Mouse (Mus musculus) gastrocnemius, postnatal 4 days (tissue): Measurements from ENCODE around the gene Ehbp1l1. TPM values are rescaled to one million over a fixed set of nuclear protein-coding genes. Genes with fewer than 3 reads are reported as not detected.

Experiments used
- DNase-seq, 2 experiments: peaks; one replicate each; pipeline ENCODE4 v3.0.0; 2021 to 2022; ENCODE audit warnings: low spot score in 2 of 2, mixed read lengths in 2 of 2
- long read RNA-seq, 2 experiments: library from polyadenylated mRNA; stranded (forward); transcript quantifications; one replicate each; pipeline ENCODE4 v2.0.0; 2021
- total RNA-seq, 2 experiments: library from RNA; stranded (reverse); gene quantifications; 2 replicates each; pipeline ENCODE4 v1.2.3; 2021

The Ehbp1l1 gene
- 100 to 1,000 TPM; 250 to 260 TPM for total RNA-seq
- long read RNA-seq, experiment 1, full-length matches to known transcripts: 101 of 552 reads
- long read RNA-seq, experiment 1, partial matches to known transcripts: 168 of 552 reads
- long read RNA-seq, experiment 1, other reads (novel, unspliced or antisense): 283 of 552 reads
- long read RNA-seq, experiment 2, full-length matches to known transcripts: 152 of 767 reads
- long read RNA-seq, experiment 2, partial matches to known transcripts: 352 of 767 reads
- long read RNA-seq, experiment 2, other reads (novel, unspliced or antisense): 263 of 767 reads

DNA sequence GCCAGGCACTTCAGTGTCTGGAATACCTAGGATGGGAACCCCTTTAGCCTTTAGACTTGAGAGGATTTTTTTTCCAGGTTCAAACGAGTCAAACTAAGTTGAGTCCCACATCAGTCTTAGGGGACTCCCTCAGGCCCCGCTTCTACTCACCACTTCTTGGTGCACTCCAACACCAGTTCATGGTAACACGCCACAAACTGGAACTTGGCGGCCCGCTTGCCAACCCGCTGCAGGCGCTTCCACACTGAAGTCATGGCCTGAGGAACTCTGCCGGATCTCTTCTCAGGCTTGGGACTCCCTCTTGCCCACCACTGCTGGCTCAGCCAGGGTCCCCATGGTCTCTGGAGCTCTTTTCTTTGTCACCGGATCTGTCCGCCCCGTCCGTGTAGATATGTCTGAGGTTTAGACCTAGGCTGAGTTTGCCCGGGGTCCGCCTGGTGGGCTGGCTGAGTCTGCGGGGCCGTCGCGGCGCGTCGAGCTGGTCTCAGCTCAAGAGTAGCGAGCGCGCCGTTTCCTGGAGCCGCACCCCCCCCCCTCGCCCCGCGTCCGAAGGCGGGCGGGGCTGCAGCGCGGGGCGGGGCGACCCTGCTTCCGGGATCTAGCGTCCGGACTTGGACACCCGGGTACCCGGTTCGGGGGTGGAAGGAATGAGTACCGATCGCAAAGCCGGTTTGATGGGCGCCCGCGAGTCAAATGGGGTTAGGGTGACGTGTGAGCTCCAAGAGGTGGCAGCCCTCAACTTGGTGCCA is at the start of gene Ehbp1l1:
Gene Ehbp1l1, minus strand, starts transcription at position 551 of the 749 bp plus-strand sequence.
- DNase-seq: peak; percentile 73 to 88

DNA sequence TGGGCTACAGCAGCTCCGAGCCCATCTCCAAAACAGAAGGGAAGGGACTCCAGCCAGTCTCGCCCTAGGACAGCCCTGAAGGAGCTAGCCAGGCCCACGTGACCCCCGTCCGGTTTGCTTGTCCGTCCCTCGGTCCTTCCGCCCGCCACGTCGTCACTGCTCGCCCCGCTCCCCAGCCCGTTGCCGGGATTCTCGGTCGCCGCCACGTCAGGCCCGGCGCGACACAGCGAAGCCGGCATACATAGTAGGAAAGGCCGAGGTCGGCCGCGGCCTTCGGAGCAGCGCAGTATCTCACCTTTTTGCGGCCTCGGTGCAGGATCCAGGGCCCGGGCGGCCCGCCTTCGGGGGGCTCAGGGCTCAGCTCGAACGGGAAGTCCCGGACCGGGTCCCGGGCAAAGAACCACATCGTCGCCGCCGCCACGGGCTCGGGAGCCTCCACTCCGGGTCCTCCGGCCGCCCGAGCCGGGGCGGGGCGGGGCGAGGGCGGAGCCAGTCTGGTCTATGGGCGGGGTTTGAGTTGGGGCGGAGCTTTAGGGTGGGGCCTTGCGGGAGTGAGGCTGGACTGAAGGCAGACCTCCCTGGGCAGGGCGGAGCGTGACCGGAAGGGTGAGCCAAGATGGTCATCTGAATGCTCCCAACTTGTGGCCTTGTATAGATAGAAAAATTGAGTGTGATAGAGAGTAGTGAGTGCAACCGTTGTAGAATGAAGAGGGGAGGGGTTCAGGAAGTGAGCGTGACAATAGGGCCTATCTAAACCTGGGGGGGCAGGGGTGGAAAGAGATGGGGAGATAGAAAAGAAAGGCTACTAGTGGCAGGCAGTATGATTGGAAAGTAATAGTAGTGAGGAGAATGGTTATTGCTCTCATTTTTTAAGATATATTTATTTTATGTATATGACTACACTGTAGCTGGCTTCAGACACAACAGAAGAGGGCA is 45.1 kb upstream of the Ehbp1l1 start, which contains the start of gene Scyl1:
Gene Scyl1, minus strand, starts transcription at position 495 of the 936 bp plus-strand sequence.
- peak; percentile 91 to 95 for DNase-seq

DNA sequence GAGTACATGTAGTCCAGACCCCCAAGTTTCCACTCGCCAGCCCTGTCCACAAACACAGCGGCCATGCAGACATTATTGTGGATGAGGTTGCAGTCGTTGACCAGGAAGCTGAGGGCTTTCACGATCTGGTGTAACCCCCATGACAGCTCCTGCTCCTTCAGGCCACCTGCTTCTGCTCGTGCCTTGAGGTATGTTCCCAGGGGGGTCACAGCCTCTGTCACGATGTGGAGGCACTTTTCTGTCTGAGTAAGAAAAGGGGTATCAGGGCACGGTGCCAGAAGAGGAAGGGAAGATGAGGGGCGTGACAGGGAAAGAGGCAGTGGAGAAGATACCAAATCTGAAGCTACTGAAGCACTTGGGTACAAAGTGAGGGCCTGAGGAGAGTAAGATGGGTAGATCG is 44.2 kb upstream of the Ehbp1l1 start:
- DNase-seq: no peak

DNA sequence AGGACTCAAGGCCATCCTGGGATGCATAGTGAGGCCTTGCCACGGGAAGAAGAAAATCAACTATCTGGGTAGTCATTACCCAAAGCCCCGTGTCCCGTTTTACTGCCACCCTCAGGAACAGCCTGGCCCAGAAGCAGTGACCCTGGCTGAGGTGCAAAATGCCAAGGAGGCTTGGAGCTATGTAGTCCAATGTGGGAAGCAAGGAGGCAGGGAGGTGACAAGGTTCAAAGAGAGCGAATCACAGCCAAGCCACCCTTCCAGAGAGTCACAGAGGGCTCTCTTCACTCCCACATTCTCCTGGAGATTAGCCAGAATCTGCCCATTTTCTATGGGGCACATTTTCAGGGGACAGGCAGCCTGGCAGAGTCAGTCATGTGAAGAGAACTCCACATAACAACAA is 41.2 kb upstream of the Ehbp1l1 start:
- no peak for DNase-seq

DNA sequence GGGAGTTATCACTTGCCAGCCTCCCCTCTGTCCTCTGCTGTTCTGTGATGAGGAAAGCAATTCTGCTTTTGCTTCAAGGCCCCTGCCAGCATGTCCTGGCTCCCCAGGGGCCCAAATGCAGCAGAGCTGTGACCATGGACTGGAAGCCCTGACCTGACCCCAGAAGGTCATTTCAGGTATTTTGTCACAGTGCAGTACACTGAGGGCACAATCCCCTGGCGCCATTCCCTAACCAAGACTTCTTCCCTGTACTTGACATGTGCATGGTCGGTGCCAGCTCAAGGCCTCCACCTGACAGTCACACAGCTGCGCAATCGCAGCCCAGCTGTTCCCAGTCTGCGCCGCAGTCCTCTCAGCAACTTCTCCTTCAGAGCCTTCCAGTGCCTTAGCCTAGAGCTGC is 37.0 kb upstream of the Ehbp1l1 start:
- DNase-seq: no peak

DNA sequence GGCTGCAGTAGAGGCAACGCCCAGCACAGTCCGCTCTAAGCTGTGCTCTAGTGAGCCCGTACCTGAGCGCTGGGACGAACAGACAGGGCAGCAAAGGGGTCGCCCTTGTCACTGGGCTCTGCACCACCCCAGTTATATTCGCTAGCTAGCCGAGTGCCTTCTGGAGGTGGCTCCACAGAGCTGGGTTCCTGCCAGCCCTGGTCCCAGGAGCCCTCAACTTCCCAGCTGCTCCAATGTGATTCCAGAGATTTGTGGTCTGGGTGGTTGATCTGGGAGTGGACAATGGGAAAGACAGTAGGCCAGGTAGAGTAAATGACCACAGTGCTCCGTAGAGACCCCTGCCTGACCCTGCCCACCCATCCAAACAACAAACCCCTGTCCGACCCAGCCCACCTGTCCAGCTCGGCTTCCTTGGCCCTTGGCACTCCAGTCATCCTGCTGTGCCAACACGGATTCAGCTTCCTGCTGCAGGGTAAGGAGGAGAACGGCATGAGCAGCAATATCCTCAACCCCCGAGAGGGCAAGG is 32.8 kb upstream of the Ehbp1l1 start:
- DNase-seq: no peak

DNA sequence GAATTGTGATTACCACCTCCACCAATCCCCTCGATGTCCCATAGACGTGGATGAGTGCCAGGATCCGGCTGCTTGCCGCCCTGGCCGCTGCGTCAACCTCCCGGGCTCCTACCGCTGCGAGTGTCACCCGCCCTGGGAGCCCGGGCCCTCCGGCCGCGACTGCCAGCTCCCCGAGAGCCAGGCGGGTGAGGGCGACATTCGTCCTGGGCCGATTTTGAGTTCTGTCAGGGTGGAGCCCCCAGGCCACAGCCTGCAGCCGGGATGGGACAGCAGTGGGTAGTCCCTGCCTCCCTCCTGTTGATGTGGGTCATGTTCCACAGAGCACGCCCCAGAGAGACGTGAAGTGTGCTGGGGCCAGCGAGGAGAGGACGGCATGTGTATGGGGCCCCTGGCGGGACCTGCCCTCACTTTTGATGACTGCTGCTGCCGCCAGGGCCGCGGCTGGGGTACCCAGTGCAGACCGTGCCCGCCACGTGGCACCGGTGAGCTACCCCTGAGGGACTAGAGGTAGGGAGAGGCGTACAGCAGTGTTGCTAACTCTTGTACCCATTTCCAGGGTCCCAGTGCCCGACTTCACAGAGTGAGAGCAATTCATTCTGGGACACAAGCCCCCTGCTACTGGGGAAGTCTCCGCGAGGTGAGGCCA is 31.0 kb upstream of the Ehbp1l1 start:
- DNase-seq: no peak

DNA sequence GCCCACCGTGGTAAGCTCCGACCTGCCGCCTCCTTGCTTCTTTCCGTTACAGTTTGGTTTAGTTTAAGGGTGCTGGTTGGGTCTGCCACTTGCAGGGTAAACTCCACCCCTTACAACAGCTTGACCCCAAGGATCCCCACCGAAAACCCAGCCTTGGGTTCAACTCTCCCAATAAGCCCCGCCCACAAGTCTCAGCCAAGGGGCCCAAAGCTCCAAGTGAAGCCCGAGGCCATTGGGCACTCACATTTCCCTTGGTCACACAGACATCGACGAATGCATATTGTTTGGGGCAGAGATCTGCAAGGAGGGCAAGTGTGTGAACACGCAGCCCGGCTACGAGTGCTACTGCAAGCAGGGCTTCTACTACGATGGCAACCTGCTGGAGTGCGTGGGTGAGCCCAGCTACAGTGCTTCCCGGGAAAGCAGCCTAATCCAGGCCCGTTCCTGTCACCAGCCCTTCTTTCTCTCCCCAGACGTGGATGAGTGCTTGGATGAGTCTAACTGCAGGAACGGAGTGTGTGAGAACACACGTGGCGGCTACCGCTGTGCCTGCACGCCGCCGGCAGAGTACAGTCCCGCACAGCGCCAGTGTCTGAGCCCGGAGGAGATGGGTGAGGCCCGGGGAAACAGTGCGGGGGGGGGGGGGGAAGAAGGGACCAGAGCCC is 30.3 kb upstream of the Ehbp1l1 start:
- DNase-seq: no peak

DNA sequence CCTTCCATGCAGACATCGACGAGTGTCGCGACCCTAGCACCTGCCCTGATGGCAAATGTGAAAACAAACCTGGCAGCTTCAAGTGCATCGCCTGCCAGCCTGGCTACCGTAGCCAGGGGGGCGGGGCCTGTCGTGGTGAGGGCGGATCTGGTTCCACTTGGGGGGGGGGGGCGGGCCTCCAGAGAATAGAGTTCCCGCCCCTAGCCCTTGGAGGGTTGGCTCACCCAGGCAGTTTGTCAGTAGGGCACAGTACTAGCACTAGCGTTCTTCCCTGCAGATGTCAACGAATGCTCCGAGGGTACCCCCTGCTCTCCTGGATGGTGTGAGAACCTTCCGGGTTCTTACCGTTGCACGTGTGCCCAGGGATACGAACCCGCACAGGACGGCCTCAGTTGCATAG is 25.6 kb upstream of the Ehbp1l1 start:
- no peak for DNase-seq

DNA sequence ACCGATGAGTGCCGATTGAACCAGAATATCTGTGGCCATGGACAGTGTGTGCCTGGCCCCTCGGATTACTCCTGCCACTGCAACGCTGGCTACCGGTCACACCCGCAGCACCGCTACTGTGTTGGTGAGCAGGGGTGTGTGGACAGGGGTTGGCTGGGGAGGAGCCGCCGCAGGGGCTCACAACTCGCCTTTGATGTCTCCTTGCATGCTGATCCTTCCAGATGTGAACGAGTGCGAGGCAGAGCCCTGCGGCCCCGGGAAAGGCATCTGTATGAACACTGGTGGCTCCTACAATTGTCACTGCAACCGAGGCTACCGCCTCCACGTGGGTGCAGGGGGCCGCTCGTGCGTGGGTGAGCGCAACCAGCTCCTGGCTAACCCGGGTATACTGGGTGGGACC is 24.8 kb upstream of the Ehbp1l1 start:
- DNase-seq: no peak

DNA sequence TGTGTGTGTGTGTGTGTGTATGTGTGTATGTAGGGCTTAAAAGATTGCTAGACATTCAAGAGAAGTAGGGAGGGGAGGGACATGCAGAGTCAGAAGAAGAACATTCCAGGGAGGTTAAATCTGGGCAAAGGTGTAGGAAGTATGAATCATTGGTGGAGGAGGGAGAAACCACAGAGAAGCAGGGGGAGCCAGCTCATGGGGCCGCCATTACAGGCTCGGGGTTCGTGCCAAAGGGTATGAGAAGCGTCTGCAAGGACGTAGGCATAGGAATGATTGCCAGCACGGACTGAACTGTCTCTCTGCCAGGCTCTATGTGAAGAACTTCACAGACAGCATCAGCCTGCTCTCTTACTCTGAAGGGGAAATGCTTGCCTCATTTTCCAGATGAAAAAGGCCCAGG is 23.4 kb upstream of the Ehbp1l1 start:
- DNase-seq: no peak

DNA sequence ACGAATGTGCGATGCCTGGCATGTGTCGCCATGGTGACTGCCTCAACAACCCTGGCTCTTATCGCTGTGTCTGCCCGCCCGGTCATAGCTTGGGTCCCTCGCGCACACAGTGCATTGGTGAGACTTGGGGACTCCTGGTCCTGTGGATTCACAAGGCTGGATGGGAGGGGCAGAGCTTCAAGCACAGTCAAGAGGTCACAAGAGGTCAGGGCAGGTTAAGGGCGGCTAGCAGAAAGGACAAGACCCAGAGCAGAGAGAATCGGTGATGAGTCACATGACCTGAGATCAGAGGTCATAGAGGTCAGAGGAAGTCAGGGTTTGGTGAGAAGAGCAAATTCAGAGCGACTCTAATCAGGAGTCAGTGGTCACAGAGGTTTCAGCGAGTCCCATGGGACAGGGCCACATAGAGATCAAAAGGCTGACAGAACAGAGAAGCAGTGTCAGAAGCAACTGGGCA is 20.8 kb upstream of the Ehbp1l1 start:
- DNase-seq: no peak

DNA sequence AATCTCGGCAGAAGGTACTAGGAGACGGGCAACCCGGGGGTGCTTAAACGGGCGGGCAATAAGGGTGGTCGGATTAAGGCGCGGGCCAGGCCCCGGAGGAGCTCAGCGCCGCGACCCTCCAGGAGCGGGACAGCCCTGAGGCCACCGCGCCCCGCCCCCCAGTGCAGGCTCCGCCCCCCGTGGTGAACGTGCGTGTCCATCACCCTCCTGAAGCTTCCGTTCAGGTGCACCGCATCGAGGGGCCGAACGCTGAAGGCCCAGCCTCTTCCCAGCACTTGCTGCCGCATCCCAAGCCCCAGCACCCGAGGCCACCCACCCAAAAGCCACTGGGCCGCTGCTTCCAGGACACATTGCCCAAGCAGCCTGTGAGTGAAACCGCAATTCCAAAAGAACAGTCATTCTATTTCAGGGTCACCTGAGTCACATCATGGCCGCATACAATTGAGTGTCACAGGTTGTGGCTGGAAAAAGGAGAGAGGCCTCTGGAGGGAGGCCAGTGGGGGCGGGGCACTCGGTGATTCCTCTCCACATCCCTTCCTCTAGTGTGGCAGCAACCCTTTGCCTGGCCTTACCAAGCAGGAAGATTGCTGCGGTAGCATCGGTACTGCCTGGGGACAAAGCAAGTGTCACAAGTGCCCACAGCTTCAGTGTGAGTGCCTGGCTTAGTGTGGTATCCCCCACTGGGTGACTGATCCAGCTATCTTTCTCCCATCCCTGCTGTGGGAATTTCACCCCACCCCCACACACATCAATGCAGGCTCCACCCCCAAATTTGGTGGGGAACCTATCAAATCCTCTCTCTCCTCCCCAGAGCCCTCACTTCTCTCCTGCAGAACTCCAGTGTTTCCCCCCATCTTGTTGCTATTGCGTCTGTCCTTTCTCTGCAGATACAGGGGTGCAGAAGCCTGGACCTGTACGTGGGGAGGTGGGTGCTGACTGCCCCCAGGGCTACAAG is 19.9 kb upstream of the Ehbp1l1 start:
- no peak for DNase-seq

DNA sequence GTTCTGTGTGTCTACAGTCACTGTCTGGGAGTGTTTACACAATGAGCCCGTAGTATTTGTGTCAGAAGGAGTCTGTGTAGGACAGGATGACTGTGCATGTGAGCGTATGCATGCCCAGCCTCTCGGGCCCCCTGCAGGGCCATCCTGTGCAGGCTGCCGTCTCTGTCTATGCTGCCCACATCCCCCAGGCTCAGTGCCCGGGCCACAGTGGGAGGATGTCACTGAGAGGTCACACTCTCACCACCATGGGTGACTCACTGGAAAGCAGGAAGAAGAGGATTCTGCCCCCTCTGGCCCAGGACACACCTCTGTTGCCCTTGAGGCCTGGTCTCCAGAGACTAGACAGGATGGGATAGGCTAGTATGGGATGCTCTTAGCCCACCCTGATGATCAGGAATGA is 17.5 kb upstream of the Ehbp1l1 start:
- no peak for DNase-seq

DNA sequence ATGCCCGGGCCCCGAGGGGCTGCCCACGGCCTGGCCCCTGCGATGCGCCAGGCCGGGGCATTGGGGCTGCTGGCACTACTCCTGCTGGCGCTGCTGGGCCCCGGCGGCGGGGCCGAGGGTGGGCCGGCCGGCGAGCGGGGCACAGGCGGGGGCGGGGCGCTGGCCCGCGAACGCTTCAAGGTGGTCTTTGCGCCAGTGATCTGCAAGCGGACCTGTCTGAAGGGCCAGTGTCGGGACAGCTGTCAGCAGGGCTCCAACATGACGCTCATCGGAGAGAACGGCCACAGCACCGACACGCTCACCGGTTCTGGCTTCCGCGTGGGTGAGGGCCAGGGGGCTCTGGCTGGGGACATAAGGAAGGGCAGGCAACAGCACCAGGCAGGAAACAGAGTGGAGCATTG is 16.1 kb upstream of the Ehbp1l1 start:
- no peak for DNase-seq

DNA sequence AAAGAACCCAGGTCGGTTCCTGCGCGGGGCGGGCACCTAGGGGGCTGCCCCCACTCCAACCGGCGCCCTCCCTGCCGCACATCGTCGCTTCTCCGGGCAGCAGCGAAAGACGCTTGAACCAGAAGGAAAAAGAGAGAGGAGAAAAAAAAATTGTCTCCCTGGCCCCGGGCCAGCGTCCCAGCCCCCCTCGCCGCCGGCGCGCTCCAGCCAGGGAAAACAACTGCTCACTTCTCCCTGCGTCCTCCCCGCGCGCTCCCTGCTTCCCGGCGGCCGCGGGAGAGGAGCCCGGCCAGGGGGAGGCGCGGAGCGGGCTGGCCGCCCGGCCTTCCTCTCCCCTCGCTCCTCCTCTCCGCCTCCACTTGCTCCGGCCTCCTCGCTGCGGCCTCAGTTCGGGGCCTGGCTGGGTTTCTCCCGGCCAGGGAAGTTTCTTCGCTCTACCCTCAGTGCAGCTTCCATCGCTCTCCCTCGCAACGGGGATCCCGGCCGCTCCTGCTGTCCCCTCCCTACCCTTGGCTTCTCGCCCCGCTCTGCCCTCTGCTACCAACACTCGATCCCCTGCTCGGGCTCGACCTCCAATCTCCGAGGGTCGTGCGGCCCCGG is 15.6 kb upstream of the Ehbp1l1 start:
- peak; percentile 88 to 89 for DNase-seq

DNA sequence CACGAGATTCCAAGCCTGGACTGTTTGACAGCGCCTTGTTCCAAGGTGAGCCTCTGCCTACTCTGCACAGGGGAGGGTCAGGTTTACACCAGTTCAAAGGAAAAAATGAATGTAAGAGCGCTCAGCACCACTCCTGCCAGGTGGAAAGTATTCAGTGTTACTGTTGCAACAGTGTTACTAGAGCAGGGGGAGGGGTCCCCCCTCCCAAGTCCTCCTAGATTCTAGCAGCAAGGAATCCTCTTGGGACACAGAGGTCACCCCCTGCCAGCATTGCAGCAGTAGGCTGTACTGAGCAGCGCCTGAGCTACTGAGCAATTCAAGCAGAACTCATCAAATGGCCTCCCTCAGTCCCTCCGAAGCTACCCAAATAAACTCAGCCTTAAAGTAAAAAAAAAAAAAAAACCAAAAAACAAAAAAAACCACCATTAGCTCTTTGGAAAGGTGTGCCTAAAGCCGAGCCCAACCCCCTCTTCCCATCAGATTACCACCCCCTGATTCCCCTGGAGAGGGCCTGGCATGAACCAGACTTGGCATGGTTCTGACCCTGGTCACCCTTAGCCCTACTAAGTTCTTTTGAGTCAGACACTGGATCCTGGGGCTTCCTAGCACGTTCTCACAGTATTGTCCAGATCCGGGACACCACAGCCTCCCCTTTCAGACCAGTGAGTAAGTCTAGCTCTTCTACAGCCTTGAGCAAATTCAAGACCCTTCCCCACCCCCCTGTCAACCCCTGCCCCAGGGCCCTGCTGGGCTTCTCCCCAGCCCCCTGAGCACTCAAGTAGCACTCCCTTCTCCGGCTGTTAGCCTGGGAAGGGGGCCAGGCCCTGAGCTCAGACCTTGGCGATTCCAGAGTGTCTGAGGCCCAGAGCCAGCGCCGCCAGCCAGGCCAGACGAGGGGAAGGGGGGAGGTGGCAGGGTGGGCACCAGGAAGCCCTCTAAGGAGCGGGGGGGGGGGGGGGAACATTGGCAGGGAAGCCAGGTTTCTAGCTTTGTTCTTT is 14.5 kb upstream of the Ehbp1l1 start, which contains the start of gene Ltbp3:
Gene Ltbp3, plus strand, starts transcription at position 585 of the 998 bp plus-strand sequence.
- peak; percentile 86 to 91 for DNase-seq
